Mouse (Mus musculus): ENCODE data around the gene Wdr82. TPM values are rescaled to one million over a fixed set of nuclear protein-coding genes. Genes with fewer than 3 reads are reported as not detected.
A peak's percentile ranks its signal among the peaks of the same experiment; 100 is the strongest.

Wdr82 gene
- 40.2 and 42.3 TPM in 2 replicates for polyA plus RNA-seq (2014; fragmentation: Nextera tagmentation; extraction: Ambion mirVana)

- WGBS, result under 1% methylated on average over 58 of the region's 81 CpGs
Measured at GRCm38 (mm10) chr9:106170556-106171345, at the start of gene Wdr82. Wdr82 (plus strand) TSS chr9:106170928.

DNA sequence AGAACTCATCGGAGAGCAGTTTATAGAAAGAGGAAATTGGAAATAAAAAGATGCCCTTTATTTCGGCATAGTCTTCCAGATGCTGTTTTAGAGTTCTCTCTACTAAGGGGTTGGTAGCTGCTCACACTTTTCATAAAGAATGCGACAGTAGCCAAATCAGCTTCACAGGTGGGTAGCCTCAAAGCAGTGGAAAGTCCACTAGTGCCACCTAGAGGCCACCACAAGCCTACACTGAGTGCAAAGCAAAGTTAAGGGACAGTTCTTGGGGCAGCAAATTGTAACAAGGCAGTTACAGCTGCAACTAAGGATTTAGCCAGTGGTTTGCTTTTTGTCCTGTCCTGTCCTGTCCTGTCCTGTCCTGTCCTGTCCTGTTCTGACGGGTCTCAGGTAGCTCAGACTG, 47.1 kb upstream of the Wdr82 start:
- no peak for ATAC-seq (ENCODE audit: low FRiP score)
- H3K4me3 ChIP-seq (replicated peaks; ENCODE audit: low read length), result no peak overlapping the region
- no peaks in the 10 kb centered on the region for H3K27me3 ChIP-seq (ENCODE audit: control insufficient read depth, insufficient read depth, low read length)
- H3K9ac ChIP-seq, result no peak overlapping the region
- no peaks in the 10 kb centered on the region; the same call in 1 of the 2 replicates for H3K9me3 ChIP-seq (ENCODE audit: control insufficient read depth, low read length)
- no peak overlapping the region for H3K4me2 ChIP-seq (replicated peaks)
- DNase-seq (ENCODE audit: low spot score), result peak; percentile 63
- WGBS, result 44% methylated on average over 4 of the region's 4 CpGs
- H3K4me1 ChIP-seq (replicated peaks; ENCODE audit: control insufficient read depth, insufficient read depth, low read length), result peaks cover 23% of the 10 kb centered on the region
- H3K27ac ChIP-seq, result no peak overlapping the region
- H3K36me3 ChIP-seq (replicated peaks; ENCODE audit: control insufficient read depth, insufficient read depth), result no peaks in the 10 kb centered on the region

More at GRCm38 (mm10) chr9:106170556-106171345, at the start of gene Wdr82:
- no peaks in the 10 kb centered on the region for H3K27me3 ChIP-seq (ENCODE audit: control insufficient read depth, insufficient read depth, low read length)
- peak; percentile 92 for ATAC-seq (ENCODE audit: low FRiP score)
- H3K9ac ChIP-seq, result peak within 1 kb of the TSS; percentile 92
- no peaks in the 10 kb centered on the region for H3K9me3 ChIP-seq (ENCODE audit: control insufficient read depth, low read length)
- H3K4me3 ChIP-seq (replicated peaks; ENCODE audit: low read length), result peak within 1 kb of the TSS; percentile 82
- H3K27ac ChIP-seq, result peak within 1 kb of the TSS; percentile 98
- DNase-seq (ENCODE audit: low spot score), result peak; percentile 89
- no peaks in the 10 kb centered on the region for H3K36me3 ChIP-seq (replicated peaks; ENCODE audit: control insufficient read depth, insufficient read depth)
- peak within 1 kb of the TSS; percentile 95 for H3K4me2 ChIP-seq (replicated peaks)
- H3K4me1 ChIP-seq (replicated peaks; ENCODE audit: control insufficient read depth, insufficient read depth, low read length), result peaks cover 39% of the 10 kb centered on the region

DNA sequence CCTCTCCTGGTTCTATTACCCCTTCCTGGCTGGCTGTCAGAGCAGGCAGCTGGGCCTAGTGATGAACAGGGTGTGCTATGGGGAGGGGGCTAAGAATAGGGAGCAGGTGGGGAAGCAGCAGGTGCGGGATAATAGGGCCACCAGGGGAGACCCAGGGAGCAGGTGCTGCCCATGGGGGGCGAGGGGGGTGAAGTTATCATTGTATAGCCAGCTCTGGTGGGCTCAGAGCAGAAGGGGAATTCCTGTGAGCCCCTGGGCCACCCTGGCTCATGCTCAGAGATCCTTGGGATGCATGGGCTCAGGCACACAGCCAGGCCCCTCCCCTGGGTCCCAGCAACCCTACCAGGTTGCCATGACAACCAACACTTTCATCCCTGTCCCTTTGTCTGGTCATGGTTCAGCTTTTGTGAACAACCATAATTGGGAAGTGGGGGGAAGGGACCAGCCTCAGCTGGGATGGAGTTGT, 43.9 kb upstream of the Wdr82 start:
- no peaks in the 10 kb centered on the region for H3K36me3 ChIP-seq (replicated peaks; ENCODE audit: control insufficient read depth, insufficient read depth)
- ATAC-seq (ENCODE audit: low FRiP score), result peak; percentile 94

GRCm38 (mm10) chr9:106129072-106129471, 41.7 kb upstream of the Wdr82 start:
- Histone ChIP-seq H3K4me2 (replicated peaks) (no peak overlapping the region), H3K27me3 (ENCODE audit: control insufficient read depth, insufficient read depth, low read length) (no peaks in the 10 kb centered on the region), H3K4me3 (replicated peaks; ENCODE audit: low read length) (no peak overlapping the region), H3K4me1 (replicated peaks; ENCODE audit: control insufficient read depth, insufficient read depth, low read length) (peaks cover 19% of the 10 kb centered on the region), H3K9me3 (ENCODE audit: control insufficient read depth, low read length) (no peaks in the 10 kb centered on the region; the same call in 1 of the 2 replicates), H3K36me3 (replicated peaks; ENCODE audit: control insufficient read depth, insufficient read depth) (no peaks in the 10 kb centered on the region), H3K27ac (no peak overlapping the region), H3K9ac (no peak overlapping the region)
- 88% methylated on average over 2 of the region's 2 CpGs for WGBS
- ATAC-seq (ENCODE audit: low FRiP score) (no peak), DNase-seq (ENCODE audit: low spot score) (no peak)

More for the DNA sequence above, 43.9 kb upstream of the Wdr82 start:
- H3K27me3 ChIP-seq (ENCODE audit: control insufficient read depth, insufficient read depth, low read length), result no peaks in the 10 kb centered on the region
- peak overlapping the region; percentile 73 for H3K27ac ChIP-seq
- 11% methylated on average over 2 of the region's 2 CpGs for WGBS
- H3K4me3 ChIP-seq (replicated peaks; ENCODE audit: low read length), result no peak overlapping the region
- H3K4me2 ChIP-seq (replicated peaks), result no peak overlapping the region
- no peaks in the 10 kb centered on the region; the same call in 1 of the 2 replicates for H3K9me3 ChIP-seq (ENCODE audit: control insufficient read depth, low read length)
- H3K4me1 ChIP-seq (replicated peaks; ENCODE audit: control insufficient read depth, insufficient read depth, low read length), result peaks cover 19% of the 10 kb centered on the region
- H3K9ac ChIP-seq, result no peak overlapping the region
- DNase-seq (ENCODE audit: low spot score), result peak; percentile 80

DNA sequence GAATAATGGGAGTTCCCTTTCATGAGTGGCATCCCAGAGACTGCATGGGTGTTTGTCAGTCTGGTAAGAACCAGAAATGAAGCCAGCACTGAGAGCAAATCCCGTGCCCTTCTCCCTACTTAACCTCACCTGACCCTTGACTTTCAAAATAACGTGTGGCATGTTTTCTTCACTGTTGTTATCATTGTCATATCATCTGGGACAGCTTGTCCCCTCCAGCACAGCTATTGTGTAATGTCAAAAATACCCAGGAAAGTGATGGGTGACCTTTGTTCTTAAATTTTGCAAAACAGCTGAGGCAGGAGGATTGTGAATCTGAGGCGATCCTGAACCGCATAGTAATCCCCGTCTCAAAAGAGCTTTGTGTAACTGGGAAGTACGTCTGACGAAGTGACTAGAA, 40.5 kb upstream of the Wdr82 start:
- ATAC-seq (ENCODE audit: low FRiP score) (no peak), DNase-seq (ENCODE audit: low spot score) (no peak)
- Histone ChIP-seq H3K27ac (no peak overlapping the region), H3K4me1 (replicated peaks; ENCODE audit: control insufficient read depth, insufficient read depth, low read length) (peaks cover 19% of the 10 kb centered on the region), H3K4me2 (replicated peaks) (no peak overlapping the region), H3K4me3 (replicated peaks; ENCODE audit: low read length) (no peak overlapping the region), H3K9me3 (ENCODE audit: control insufficient read depth, low read length) (no peaks in the 10 kb centered on the region), H3K36me3 (replicated peaks; ENCODE audit: control insufficient read depth, insufficient read depth) (no peaks in the 10 kb centered on the region), H3K27me3 (ENCODE audit: control insufficient read depth, insufficient read depth, low read length) (no peaks in the 10 kb centered on the region), H3K9ac (no peak overlapping the region)
- WGBS, result 85% methylated on average over 7 of the region's 7 CpGs

DNA sequence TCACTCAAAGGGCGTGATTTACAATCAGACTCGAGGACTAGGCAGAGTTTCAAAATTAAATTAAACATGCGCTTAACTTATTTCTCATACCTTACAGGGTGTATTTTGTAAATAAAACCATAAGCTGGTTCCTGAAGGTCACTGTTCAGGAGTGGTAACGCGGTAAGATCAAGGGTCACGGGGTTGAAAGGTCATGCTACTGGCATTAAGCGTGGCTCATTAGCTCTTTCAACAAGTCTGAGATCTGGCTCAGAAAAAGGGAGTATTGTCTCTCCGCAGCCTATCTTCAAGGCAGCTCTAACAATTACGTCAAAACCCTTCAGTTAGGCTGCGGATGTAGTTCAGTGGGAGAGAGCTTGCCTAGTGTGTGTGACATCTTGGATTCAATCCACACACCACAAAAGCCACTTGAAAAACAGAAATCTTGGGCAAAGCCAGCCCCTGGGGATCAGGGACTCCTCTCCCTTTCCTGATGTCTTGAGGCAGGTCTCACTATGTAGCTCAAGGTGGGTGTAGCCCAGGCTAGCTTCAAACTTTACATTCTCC, 33.0 kb upstream of the Wdr82 start:
- Histone ChIP-seq H3K4me3 (replicated peaks; ENCODE audit: low read length) (no peak overlapping the region), H3K36me3 (replicated peaks; ENCODE audit: control insufficient read depth, insufficient read depth) (no peaks in the 10 kb centered on the region), H3K9me3 (ENCODE audit: control insufficient read depth, low read length) (no peaks in the 10 kb centered on the region), H3K4me2 (replicated peaks) (no peak overlapping the region), H3K9ac (no peak overlapping the region), H3K27me3 (ENCODE audit: control insufficient read depth, insufficient read depth, low read length) (no peaks in the 10 kb centered on the region), H3K27ac (no peak overlapping the region), H3K4me1 (replicated peaks; ENCODE audit: control insufficient read depth, insufficient read depth, low read length) (peaks cover 17% of the 10 kb centered on the region; the same call in 1 of the 2 replicates)
- DNase-seq (ENCODE audit: low spot score), result no peak
- WGBS, result 38% methylated on average over 10 of the region's 10 CpGs
- ATAC-seq (ENCODE audit: low FRiP score), result no peak

- peak overlapping the region; percentile 44 for H3K27ac ChIP-seq
Measured at GRCm38 (mm10) chr9:106139763-106140162, 31.0 kb upstream of the Wdr82 start.

DNA sequence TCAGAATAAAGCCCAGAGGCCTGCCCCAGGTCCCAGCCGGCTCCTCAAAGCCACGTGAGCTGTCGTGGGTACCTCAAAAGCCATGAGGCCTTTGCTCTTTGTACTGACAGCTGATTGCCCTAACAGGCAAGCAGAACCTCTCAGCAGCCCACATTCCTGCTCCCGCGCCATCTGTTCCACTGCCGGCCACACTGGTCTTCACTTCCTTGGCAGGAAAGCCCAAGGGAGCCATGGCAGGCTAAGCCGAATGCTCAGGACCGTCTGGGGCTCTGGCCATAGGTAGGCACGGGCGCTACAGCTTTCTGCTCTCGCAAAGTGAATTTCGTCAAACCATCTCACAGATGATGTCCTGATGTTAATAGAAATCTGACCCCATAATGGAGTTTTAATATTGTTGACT, 28.8 kb upstream of the Wdr82 start:
- no peak overlapping the region for H3K4me2 ChIP-seq (replicated peaks)
- H3K27ac ChIP-seq, result peak overlapping the region; percentile 48; the same call in 1 of the 2 replicates
- ATAC-seq (ENCODE audit: low FRiP score) (no peak), DNase-seq (ENCODE audit: low spot score) (no peak)
- no peaks in the 10 kb centered on the region for H3K27me3 ChIP-seq (ENCODE audit: control insufficient read depth, insufficient read depth, low read length)
- peaks cover 21% of the 10 kb centered on the region for H3K4me1 ChIP-seq (replicated peaks; ENCODE audit: control insufficient read depth, insufficient read depth, low read length)
- H3K9me3 ChIP-seq (ENCODE audit: control insufficient read depth, low read length), result no peaks in the 10 kb centered on the region
- H3K36me3 ChIP-seq (replicated peaks; ENCODE audit: control insufficient read depth, insufficient read depth), result no peaks in the 10 kb centered on the region
- 54% methylated on average over 12 of the region's 12 CpGs for WGBS
- no peak overlapping the region for H3K4me3 ChIP-seq (replicated peaks; ENCODE audit: low read length)
- no peak overlapping the region for H3K9ac ChIP-seq

More at GRCm38 (mm10) chr9:106139763-106140162, 31.0 kb upstream of the Wdr82 start:
- H3K4me3 ChIP-seq (replicated peaks; ENCODE audit: low read length), result no peak overlapping the region
- no peaks in the 10 kb centered on the region for H3K27me3 ChIP-seq (ENCODE audit: control insufficient read depth, insufficient read depth, low read length)
- DNase-seq (ENCODE audit: low spot score) (peak; percentile 67), ATAC-seq (ENCODE audit: low FRiP score) (peak; percentile 51; the same call in 1 of the 2 replicates)
- WGBS, result 41% methylated on average over 10 of the region's 10 CpGs
- peaks cover 17% of the 10 kb centered on the region; the same call in 1 of the 2 replicates for H3K4me1 ChIP-seq (replicated peaks; ENCODE audit: control insufficient read depth, insufficient read depth, low read length)
- no peaks in the 10 kb centered on the region for H3K9me3 ChIP-seq (ENCODE audit: control insufficient read depth, low read length)
- H3K36me3 ChIP-seq (replicated peaks; ENCODE audit: control insufficient read depth, insufficient read depth), result no peaks in the 10 kb centered on the region
- H3K9ac ChIP-seq, result no peak overlapping the region
- H3K4me2 ChIP-seq (replicated peaks), result no peak overlapping the region

- Histone ChIP-seq H3K27ac (peak overlapping the region; percentile 55; the same call in 1 of the 2 replicates), H3K9ac (no peak overlapping the region), H3K9me3 (ENCODE audit: control insufficient read depth, low read length) (no peaks in the 10 kb centered on the region), H3K27me3 (ENCODE audit: control insufficient read depth, insufficient read depth, low read length) (no peaks in the 10 kb centered on the region), H3K4me1 (replicated peaks; ENCODE audit: control insufficient read depth, insufficient read depth, low read length) (peaks cover 27% of the 10 kb centered on the region), H3K4me2 (replicated peaks) (no peak overlapping the region), H3K36me3 (replicated peaks; ENCODE audit: control insufficient read depth, insufficient read depth) (no peaks in the 10 kb centered on the region), H3K4me3 (replicated peaks; ENCODE audit: low read length) (no peak overlapping the region)
- ATAC-seq (ENCODE audit: low FRiP score) (no peak), DNase-seq (ENCODE audit: low spot score) (no peak)
- 59% methylated on average over 7 of the region's 7 CpGs for WGBS
Measured at GRCm38 (mm10) chr9:106144176-106144575, 26.6 kb upstream of the Wdr82 start.
